Mouse (Mus musculus): ENCODE results near the gene Fbxw22. TPM values are rescaled to one million over a fixed set of nuclear protein-coding genes. Genes with fewer than 3 reads are reported as not detected.

Gene Fbxw22
- not detected for total RNA-seq (2023)

GRCm38 (mm10) chr9:109404196-109404595, at the start of gene Fbxw22:
TSS of gene Fbxw22 (minus strand) at chr9:109404296.

GRCm38 (mm10) chr9:109449040-109449439, 44.9 kb upstream of the Fbxw22 start, which contains the start of gene Fbxw16:
TSS of gene Fbxw16 (minus strand) at chr9:109449140.

DNA sequence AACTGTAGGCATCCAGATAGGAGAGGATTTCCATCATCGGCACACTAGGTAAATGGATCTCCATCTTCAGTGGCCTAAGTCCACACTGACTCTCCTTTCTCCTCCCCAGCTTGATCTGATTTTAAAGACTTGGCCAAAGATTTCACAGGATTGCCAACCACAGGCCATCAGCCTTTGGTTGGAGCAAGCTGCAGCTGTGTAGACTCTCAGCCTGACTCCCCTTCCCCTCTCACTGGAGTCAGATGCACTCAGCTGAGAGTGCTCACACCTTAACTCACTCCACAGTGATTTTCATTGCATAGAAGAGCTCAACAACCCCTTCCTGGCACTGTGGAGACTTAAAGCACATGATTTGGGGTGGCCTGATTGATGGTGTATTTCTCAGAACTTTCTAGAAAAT, 64.5 kb downstream of the Fbxw22 start, which contains the start of gene Fbxw28:
TSS of gene Fbxw28 (minus strand) at position 101 of the 400 bp plus-strand sequence.

Other genes with a start within 250 kb of the Fbxw22 start
- not detected for gene Fbxw21, start 242.3 kb downstream of the Fbxw22 start, total RNA-seq (2023)
- under 1 TPM in 1 of 2 experiments, not detected in 1; 0.59 TPM for gene Fbxw13, start 208.3 kb downstream of the Fbxw22 start, total RNA-seq (2023)
- not detected for gene Fbxw20, start 169.5 kb downstream of the Fbxw22 start, total RNA-seq (2023)
- gene Fbxw14, start 116.6 kb downstream of the Fbxw22 start, total RNA-seq (2023), result not detected
- gene Fbxw28, start 64.6 kb downstream of the Fbxw22 start, total RNA-seq (2023), result not detected
- gene Fbxw16, start 44.8 kb upstream of the Fbxw22 start, total RNA-seq (2023), result not detected
- not detected for gene Fbxw19, start 91.6 kb upstream of the Fbxw22 start, total RNA-seq (2023)
- gene Fbxw15, start 164.0 kb upstream of the Fbxw22 start, total RNA-seq (2023), result not detected
- gene Fbxw24, start 221.8 kb upstream of the Fbxw22 start, total RNA-seq (2023), result not detected

All from B cell, adult 67 days (primary cell).